Mouse (Mus musculus): ENCODE measurements around the gene Cep57l1.
A peak's percentile ranks its signal among the peaks of the same experiment; 100 is the strongest.
"Not testable (repeated sequence)": the region's sequence is repeated elsewhere in the genome, so short reads cannot be mapped to it uniquely, and the experiment has no call there.

Gene Cep57l1

DNA sequence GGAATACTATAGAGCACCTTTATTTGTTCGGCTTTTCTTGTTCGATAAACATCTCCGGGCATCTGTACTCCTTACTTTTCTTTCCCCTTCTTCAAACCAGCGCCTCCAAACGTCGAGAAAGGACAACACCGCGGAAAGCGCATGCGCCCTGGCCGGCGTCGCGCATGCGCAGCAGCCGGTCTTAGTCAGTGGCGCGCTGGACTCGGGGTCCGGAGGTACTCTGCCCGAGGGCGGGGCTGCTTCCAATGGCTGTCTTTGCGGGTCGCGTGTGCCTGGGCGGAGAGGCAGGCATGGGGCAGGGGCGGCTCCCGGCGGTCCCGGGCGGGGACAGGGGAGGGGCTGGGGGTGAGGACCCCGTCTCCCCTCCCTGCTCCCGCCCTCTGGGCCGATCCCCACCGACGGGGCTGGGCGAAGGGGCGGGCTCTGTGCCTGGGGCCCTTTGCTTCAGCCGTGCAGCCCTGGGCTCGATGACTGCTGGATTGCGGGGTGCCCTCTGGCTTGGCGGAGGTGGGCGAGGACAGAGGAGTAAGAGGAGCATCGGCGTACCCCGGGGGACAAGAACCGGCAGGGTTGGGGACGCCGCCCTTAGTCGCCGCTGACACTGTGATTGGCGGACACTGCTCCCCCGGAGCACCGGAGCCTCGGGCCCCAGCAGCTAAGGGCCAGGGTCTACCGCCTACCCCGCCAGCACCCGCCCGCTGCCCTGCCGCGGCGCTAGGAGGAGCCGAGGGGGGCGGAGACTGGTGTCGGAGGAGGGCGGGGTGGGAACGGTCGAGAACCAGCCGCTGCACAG, at the start of gene Cep57l1, which contains the start of gene Sesn1:
Gene Cep57l1 (minus strand): TSS at position 101 of the 793 bp plus-strand sequence.
Gene Sesn1 (plus strand): TSS at position 165 of the 793 bp plus-strand sequence.
- peak; percentile 98 for DNase-seq (ENCODE audit: low read depth, low spot score)

- no peak for DNase-seq (ENCODE audit: low read depth, low spot score)
Observed at GRCm38 (mm10) chr10:41848721-41849120, 39.0 kb upstream of the Cep57l1 start.

- no peak for DNase-seq (ENCODE audit: low read depth, low spot score)
Observed at GRCm38 (mm10) chr10:41847737-41848136, 38.1 kb upstream of the Cep57l1 start.

DNA sequence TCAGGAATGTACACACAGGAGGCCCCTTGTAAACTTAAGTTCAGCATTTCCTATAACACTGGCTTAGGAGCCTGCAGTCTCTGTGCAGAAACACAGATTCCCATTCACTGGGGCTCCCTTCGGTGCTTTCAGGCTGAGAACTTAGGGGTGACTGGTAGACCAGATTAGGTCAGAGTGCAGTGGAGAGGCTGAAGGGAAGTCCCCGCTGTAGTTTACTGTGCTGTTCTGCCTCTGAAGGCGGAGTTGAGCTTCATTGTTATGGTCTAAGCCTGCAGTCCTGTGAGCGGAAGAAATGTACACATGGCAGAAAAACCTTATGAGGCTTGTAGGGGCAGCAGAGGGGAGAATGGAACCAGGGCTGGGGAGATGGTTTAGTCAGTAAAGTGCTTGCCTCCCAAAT, 29.2 kb upstream of the Cep57l1 start:
- DNase-seq (ENCODE audit: low read depth, low spot score) = no peak

DNA sequence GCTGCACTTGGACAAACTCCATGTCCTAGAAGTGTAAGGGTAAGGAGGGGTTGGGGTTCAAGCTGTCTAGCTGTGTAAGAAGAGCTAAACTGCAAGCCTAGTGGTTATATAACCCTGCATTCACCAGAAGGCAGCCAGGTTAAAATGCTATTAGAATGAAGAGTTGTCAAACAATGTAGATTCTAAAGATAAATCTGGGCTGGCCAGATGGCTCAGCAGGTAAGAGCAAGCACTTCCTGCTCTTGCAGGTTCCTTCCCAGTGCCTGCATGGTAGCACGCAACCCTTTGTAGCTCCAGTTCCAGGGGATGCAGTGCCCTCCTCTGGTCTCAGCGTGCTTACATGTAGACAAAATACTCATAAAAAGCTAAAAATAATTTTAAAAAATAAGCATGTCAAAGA, 24.5 kb upstream of the Cep57l1 start:
- no peak for DNase-seq (ENCODE audit: low read depth, low spot score)

DNA sequence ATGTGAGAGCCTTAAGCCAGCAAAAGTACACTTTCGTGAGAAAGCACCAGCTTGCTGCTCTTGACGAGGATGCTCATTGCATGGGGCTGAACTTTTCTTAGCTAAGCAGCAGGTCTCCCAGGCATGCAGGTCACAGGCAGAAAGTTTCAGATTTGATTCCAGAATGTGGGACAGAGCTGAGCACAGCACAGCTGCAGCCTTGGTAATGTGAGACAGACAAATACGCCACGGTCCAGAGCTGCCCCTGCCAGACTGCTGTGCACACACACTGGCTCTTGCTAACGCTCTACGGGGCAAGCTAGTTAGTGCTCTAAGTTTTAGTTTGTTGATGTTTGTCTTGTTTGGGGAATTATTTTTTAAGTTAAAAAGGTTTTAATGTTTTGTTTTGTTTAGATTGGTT, 22.5 kb upstream of the Cep57l1 start:
- peak; percentile 16 for DNase-seq (ENCODE audit: low read depth, low spot score)

- peak; percentile 82 for DNase-seq (ENCODE audit: low read depth, low spot score)
Observed at GRCm38 (mm10) chr10:41830851-41831522, 21.3 kb upstream of the Cep57l1 start.

DNA sequence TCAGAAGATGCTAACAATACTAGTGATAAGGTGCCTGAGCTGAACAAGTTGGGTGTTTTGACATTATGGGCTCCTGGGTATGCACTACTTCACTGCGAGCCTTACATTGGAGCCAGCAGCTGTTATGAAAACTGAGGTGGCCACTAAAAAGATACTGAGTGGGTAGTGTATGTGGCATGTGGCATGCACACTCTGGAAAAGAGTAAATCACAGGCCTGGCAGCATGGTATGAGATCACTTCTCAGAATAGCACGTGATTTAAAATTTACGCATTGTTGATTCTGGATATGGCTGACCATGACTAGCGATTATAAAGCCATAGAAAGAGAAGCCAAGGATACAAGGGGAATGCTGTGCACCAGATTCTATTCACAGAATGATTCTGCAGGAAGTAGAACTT, 20.8 kb upstream of the Cep57l1 start:
- DNase-seq (ENCODE audit: low read depth, low spot score) = no peak

DNA sequence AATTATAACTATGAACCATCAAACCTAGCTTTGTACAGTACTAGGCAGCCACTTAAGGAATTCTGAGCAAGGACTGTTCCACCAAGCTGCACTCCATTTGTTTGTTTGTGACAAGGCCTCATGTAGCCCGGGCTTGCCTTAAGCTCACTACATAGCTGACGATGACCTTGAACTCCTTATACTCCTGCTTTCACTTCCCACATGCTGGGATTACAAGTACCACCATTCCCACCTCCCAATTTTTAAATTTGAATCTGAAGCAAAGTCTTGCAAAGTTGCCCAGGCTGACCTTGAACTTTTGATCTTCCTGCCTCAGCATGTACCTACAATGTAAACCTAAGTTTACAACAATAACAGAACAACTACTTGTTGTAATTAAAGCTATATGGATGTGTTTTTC, 20.3 kb upstream of the Cep57l1 start:
- peak; percentile 89 for DNase-seq (ENCODE audit: low read depth, low spot score)

GRCm38 (mm10) chr10:41829191-41829590, 19.5 kb upstream of the Cep57l1 start:
- peak; percentile 35 for DNase-seq (ENCODE audit: low read depth, low spot score)

- DNase-seq (ENCODE audit: low read depth, low spot score) = no peak
Observed at GRCm38 (mm10) chr10:41827784-41828183, 18.1 kb upstream of the Cep57l1 start.

- no peak for DNase-seq (ENCODE audit: low read depth, low spot score)
Observed at GRCm38 (mm10) chr10:41826526-41827116, 16.9 kb upstream of the Cep57l1 start.

GRCm38 (mm10) chr10:41825996-41826395, 16.3 kb upstream of the Cep57l1 start:
- DNase-seq (ENCODE audit: low read depth, low spot score) = no peak

DNA sequence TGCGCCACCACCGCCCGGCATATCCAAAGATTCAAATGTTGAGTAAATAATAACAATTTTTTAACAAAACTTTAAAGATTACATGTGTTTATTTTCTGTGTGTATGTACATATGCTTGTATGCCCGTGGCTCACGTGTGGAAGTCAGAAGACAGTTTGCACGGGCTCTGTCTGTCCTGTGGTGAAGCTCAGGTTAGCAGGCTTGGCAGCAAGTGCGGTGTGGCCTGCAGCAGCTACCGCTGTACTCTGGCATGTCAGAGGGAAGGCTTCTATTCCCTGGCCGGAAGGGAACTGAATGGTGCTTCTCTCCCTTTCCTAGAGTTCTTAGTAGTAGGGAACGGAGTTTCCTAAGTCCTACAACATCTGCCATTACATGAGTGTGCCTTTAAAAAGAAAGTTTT, 15.4 kb upstream of the Cep57l1 start:
- no peak for DNase-seq (ENCODE audit: low read depth, low spot score)

GRCm38 (mm10) chr10:41823916-41824315, 14.2 kb upstream of the Cep57l1 start:
- DNase-seq (ENCODE audit: low read depth, low spot score) = no peak

DNA sequence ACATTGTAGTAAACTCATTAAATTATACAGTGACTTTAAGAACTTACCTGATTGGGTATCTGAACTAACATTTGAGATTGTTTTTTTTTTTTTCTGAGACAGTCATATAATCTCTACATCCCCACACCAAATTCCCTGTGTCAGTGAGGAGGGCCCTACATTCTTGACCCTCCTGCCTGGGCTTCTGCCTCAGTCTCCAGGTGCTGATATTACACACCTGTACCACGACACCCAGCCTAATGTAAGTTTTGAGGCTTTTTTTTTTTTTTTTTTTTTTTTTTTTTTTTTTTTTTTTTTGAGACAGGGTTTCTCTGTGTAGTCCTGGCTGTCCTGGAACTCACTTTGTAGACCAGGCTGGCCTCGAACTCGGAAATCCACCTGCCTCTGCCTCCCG, 13.6 kb upstream of the Cep57l1 start:
- not testable (repeated sequence) for DNase-seq (ENCODE audit: low read depth, low spot score)

- DNase-seq (ENCODE audit: low read depth, low spot score) = no peak
Observed at GRCm38 (mm10) chr10:41822573-41823281, 13.1 kb upstream of the Cep57l1 start.

GRCm38 (mm10) chr10:41821171-41821570, 11.5 kb upstream of the Cep57l1 start:
- DNase-seq (ENCODE audit: low read depth, low spot score) = no peak

DNA sequence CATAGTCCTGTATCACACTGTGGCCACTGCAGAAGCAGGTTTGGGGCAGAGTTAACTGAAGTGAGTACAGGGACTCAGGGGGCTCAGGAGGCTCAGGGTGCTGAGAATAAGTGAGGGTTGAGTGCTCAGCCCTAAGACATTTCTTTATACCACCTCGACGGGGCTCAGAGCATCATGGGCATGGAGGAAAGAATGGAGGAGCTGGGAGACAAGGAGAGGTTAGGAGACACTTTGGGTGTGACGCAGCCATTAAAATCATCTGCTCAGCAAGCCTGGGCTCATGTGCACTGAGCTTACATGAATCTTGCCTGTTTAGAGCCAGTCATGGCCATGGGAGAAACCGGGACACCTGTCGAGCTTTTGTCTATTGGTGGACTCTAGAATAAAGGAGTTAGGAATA, 10.7 kb upstream of the Cep57l1 start:
- no peak for DNase-seq (ENCODE audit: low read depth, low spot score)

DNA sequence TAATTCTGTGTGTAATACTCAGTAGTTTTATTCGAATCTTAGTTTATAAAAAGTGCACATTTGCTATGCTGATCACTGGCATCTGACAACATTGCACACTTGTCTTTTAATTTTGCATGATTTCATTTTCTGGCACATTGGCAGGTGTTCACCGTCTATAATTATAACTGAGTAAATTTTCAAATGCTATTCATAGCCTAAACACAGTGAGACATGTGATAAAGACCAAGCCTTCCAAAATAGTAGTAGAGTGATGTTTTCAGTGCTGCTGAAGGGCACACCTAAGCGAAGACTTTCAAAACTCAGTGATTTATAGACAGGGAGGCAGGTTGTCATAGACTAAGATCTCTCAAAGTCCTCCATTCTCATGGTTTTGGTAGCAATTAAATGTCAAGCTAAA, 9.6 kb upstream of the Cep57l1 start:
- no peak for DNase-seq (ENCODE audit: low read depth, low spot score)

DNA sequence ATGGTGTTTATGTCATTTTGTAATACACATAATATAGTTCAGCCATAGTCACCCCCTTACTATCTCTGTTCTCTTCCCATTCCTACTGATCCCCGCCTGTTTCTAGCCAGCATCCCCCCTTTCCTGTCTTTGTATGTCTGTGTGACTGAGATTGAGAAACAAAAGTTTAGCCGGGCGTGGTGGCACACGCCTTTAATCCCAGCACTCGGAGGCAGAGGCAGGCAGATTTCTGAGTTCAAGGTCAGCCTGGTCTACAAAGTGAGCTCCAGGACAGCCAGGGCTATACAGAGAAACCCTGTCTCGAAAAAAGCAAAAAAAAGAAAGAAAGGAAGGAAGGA, 9.0 kb upstream of the Cep57l1 start:
- DNase-seq (ENCODE audit: low read depth, low spot score) = not testable (repeated sequence)
